Mouse (Mus musculus): ENCODE data around the gene Mgat3. TPM values are rescaled to one million over a fixed set of nuclear protein-coding genes. Genes with fewer than 3 reads are reported as not detected.

The Mgat3 gene
- polyA plus RNA-seq, 1 experiment from 2014 or later: 9.4 TPM

DNA sequence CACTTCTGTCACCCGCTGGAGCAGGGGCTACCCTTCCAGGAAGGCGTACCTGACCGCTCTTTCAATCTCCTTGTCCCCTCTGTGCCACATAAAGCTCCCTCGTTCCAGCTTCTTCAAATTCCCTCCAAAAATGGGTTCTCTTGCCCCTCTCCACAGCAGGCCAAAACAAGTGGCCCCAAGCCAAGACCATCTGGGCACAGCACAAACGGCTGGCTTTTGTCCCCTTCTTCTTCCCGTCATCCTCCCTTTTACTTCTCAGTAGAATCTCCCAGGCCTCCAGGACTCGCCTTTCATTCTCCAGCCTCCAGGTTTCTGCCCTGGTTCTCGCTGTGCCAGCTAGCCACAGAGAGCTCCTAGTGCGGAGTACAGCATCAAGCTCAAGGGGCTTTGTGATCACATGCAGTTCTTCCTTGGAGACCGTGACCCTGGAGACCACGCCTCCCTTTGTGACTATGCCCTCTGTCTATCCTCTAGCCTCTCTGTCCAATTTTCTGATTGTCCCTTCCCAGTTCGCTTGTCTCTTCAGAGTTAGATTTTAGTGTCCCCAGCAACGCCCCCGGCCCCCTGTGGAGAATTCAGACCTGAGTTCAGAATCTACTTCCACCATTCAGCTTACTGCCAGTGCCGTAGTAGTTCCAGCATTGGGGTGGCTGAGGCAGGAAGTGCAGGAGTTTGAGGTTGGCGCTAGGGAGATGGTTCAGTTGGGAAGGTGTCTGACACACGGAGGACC is 54.7 kb downstream of the Mgat3 start:
- no peak overlapping the region for H3K4me3 ChIP-seq (ENCODE audit: low read length)
- 76% methylated on average over 17 of the region's 17 CpGs for WGBS
- no peaks in the 10 kb centered on the region for H3K36me3 ChIP-seq (ENCODE audit: insufficient read depth, low read length)

DNA sequence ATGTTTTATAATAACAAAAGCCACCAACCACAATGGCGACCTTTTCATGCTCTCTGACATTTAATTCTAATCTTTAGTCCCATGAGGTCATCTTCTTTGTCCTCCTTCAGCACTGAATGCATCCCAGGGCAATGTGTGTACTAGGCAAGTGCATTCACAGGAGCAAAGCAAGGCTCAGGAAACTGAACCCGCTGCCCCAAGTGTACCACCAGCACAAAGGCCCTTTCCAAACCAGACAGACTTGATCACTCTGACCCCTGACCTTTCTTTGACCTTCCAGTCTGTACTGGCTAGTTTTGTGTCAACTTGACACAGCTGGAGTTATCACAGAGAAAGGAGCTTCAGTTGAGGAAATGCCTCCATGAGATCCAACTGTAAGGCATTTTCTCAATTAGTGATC is 58.8 kb downstream of the Mgat3 start:
- Histone ChIP-seq H3K27ac (ENCODE audit: low read length) (no peak overlapping the region), H3K36me3 (ENCODE audit: insufficient read depth, low read length) (peaks cover 15% of the 10 kb centered on the region), H3K9ac (replicated peaks; ENCODE audit: low read length) (no peak overlapping the region), H3K4me2 (replicated peaks; ENCODE audit: low read depth, low read length) (no peak overlapping the region), H3K27me3 (ENCODE audit: insufficient read depth, low read length) (no peaks in the 10 kb centered on the region), H3K4me3 (ENCODE audit: low read length) (no peak overlapping the region), H3K9me3 (ENCODE audit: low read length) (no peaks in the 10 kb centered on the region), H3K4me1 (ENCODE audit: insufficient read depth, low read length) (peaks cover 14% of the 10 kb centered on the region)
- ATAC-seq (ENCODE audit: low FRiP score, low TSS enrichment): no peak
- WGBS: 73% methylated on average over 2 of the region's 2 CpGs

More for the DNA sequence above, 54.7 kb downstream of the Mgat3 start:
- Histone ChIP-seq H3K4me2 (replicated peaks; ENCODE audit: low read depth, low read length) (no peak overlapping the region), H3K9ac (replicated peaks; ENCODE audit: low read length) (no peak overlapping the region), H3K9me3 (ENCODE audit: low read length) (no peaks in the 10 kb centered on the region), H3K27me3 (ENCODE audit: insufficient read depth, low read length) (no peaks in the 10 kb centered on the region), H3K27ac (ENCODE audit: low read length) (no peak overlapping the region), H3K4me1 (ENCODE audit: insufficient read depth, low read length) (peaks cover 3% of the 10 kb centered on the region; the same call in 1 of the 2 replicates)
- ATAC-seq (ENCODE audit: low FRiP score, low TSS enrichment): no peak

DNA sequence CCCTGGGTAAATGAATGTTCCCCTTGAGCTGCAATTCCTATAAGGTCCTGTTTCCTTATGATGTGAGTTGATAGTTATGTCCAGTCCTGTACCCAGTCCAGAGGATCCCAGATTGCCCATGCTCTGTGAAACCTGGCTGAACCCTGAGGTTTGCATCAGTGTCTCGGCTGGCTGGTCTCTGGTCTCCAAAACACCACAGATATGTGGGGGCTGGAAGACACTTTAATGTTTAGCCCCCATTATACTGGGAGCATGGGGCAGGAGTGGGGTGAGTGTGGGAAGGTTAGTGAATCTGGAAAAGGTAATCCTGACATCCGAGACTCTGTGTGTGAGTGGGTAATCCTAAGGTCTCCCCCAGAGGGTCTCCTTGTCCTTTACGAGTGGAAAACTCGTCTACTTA is 59.5 kb downstream of the Mgat3 start:
- H3K4me1 ChIP-seq (ENCODE audit: insufficient read depth, low read length): peaks cover 14% of the 10 kb centered on the region
- H3K4me2 ChIP-seq (replicated peaks; ENCODE audit: low read depth, low read length): peak overlapping the region; percentile 52
- no peak overlapping the region for H3K4me3 ChIP-seq (ENCODE audit: low read length)
- 41% methylated on average over 4 of the region's 4 CpGs for WGBS
- H3K9ac ChIP-seq (replicated peaks; ENCODE audit: low read length): peak overlapping the region; percentile 83
- no peak for ATAC-seq (ENCODE audit: low FRiP score, low TSS enrichment)
- peak overlapping the region; percentile 86 for H3K27ac ChIP-seq (ENCODE audit: low read length)
- no peaks in the 10 kb centered on the region for H3K27me3 ChIP-seq (ENCODE audit: insufficient read depth, low read length)
- H3K9me3 ChIP-seq (ENCODE audit: low read length): no peaks in the 10 kb centered on the region
- peaks cover 21% of the 10 kb centered on the region for H3K36me3 ChIP-seq (ENCODE audit: insufficient read depth, low read length)

DNA sequence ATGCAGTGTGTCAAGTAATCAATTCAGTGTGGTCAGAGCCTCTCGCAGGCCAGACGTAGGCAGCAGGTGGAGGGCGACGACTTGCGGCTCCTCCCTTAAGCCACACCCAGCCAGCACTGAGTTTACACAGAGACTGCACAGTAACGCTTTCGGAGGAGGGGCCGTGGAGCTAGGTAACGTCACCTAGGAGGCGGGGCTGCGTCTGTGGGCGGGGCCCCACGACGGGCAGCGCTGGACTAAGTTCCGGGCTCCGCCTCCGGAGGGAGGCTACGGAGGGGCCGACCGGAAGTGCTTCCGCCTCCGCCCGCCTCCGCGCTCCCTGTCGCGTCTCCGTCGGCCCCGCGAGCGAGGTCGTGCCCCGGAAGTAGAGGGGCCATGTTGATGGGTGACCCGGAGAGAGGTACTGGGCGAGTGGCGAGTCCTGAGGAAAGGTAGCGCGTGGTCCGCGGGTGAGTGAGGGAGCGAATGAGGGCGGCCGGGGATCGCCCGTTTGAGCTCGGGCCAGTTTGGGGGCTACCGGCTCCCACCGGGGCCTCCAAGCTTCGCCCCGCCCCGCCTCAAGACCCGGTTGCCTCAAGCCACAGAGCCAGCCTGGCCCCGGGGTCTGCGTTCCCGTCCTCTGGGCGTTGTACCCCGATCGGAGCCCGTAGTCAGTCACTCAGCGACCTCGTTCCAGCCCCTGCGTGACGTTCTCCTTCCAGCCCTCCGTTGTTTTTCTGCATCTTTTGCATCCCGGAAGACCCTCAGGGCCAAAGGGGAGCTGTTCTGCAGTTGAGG is 60.4 kb downstream of the Mgat3 start, which contains the start of gene Mief1:
Mief1 (plus strand) TSS at position 286 of the 777 bp plus-strand sequence.
- H3K36me3 ChIP-seq (ENCODE audit: insufficient read depth, low read length): peaks cover 30% of the 10 kb centered on the region
- H3K27ac ChIP-seq (ENCODE audit: low read length): peak within 1 kb of the TSS; percentile 86
- H3K27me3 ChIP-seq (ENCODE audit: insufficient read depth, low read length): no peaks in the 10 kb centered on the region
- no peaks in the 10 kb centered on the region for H3K9me3 ChIP-seq (ENCODE audit: low read length)
- WGBS: under 1% methylated on average over 67 of the region's 67 CpGs
- peak within 1 kb of the TSS; percentile 67 for H3K4me2 ChIP-seq (replicated peaks; ENCODE audit: low read depth, low read length)
- ATAC-seq (ENCODE audit: low FRiP score, low TSS enrichment): peak; percentile 98
- H3K4me3 ChIP-seq (ENCODE audit: low read length): peak within 1 kb of the TSS; percentile 95
- H3K4me1 ChIP-seq (ENCODE audit: insufficient read depth, low read length): peaks cover 14% of the 10 kb centered on the region
- peak within 1 kb of the TSS; percentile 83 for H3K9ac ChIP-seq (replicated peaks; ENCODE audit: low read length)

DNA sequence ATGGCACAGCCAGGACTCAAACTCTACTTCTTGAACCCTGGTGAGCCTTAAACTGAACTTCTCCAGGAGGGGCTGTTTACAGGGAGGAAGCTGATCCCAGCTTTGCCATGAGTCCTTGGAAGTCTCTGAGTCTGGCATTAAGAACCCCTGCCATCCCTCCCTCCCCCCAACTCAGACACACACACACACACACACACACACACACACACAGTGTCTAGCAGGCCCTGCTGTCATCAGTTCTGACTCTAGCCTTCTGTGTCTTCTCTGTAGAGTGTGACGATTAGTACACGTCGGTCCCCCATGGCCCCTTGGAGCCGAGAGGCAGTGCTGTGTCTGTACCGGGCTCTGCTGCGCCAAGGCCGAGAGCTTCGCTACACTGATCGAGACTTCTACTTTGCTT is 62.0 kb downstream of the Mgat3 start, which contains the start of gene AC140267.1:
AC140267.1 (plus strand) TSS at position 301 of the 400 bp plus-strand sequence.
- Histone ChIP-seq H3K36me3 (ENCODE audit: insufficient read depth, low read length) (peaks cover 38% of the 10 kb centered on the region), H3K4me3 (ENCODE audit: low read length) (peak within 1 kb of the TSS; percentile 95), H3K9ac (replicated peaks; ENCODE audit: low read length) (peak within 1 kb of the TSS; percentile 83), H3K4me1 (ENCODE audit: insufficient read depth, low read length) (peaks cover 14% of the 10 kb centered on the region), H3K9me3 (ENCODE audit: low read length) (no peaks in the 10 kb centered on the region), H3K4me2 (replicated peaks; ENCODE audit: low read depth, low read length) (peak within 1 kb of the TSS; percentile 67), H3K27me3 (ENCODE audit: insufficient read depth, low read length) (no peaks in the 10 kb centered on the region), H3K27ac (ENCODE audit: low read length) (no peak within 1 kb of the TSS)
- 95% methylated on average over 9 of the region's 9 CpGs for WGBS
- ATAC-seq (ENCODE audit: low FRiP score, low TSS enrichment): no peak

DNA sequence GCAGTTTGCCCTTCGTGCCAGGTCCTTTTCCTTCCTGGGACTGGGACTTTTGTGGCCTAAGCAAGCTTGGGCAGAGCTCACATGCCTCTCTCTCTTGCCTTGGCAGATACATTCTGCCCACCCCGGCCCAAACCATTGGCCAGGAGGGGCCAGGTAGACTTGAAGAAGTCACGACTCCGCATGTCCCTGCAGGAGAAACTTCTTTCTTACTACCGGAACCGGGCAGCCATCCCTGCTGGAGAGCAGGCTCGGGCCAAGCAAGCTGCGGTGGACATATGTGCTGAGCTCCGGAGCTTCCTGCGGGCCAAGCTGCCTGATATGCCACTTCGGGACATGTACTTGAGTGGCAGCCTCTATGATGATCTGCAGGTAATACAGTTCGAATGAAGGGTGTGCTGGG is 74.6 kb downstream of the Mgat3 start:
- no peak overlapping the region for H3K27ac ChIP-seq (ENCODE audit: low read length)
- H3K36me3 ChIP-seq (ENCODE audit: insufficient read depth, low read length): peaks cover 74% of the 10 kb centered on the region
- H3K9me3 ChIP-seq (ENCODE audit: low read length): no peaks in the 10 kb centered on the region
- WGBS: 94% methylated on average over 12 of the region's 12 CpGs
- H3K4me2 ChIP-seq (replicated peaks; ENCODE audit: low read depth, low read length): no peak overlapping the region
- H3K4me1 ChIP-seq (ENCODE audit: insufficient read depth, low read length): peaks cover 5% of the 10 kb centered on the region
- ATAC-seq (ENCODE audit: low FRiP score, low TSS enrichment): no peak
- no peaks in the 10 kb centered on the region for H3K27me3 ChIP-seq (ENCODE audit: insufficient read depth, low read length)
- H3K9ac ChIP-seq (replicated peaks; ENCODE audit: low read length): no peak overlapping the region
- H3K4me3 ChIP-seq (ENCODE audit: low read length): no peak overlapping the region

DNA sequence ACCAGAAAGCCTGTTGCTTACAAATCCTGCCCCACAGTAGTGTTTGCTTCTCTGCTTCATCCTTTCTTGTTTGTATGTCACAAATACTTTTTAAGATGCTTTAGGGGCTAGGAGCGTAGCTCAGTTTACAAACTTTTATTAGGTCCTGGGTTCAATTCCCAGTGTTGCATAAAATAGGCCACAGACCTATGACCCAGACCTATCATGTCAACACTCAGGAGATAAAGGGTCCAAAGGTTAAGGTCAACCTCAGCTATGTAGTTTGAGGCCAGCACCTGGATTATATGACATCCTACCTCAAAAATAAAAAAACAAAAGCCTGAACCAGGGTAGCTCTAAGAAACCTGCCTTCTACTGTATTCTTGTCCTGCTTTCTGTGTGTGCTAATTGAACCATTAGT is 75.1 kb downstream of the Mgat3 start:
- Histone ChIP-seq H3K4me2 (replicated peaks; ENCODE audit: low read depth, low read length) (no peak overlapping the region), H3K27ac (ENCODE audit: low read length) (no peak overlapping the region), H3K4me3 (ENCODE audit: low read length) (no peak overlapping the region), H3K27me3 (ENCODE audit: insufficient read depth, low read length) (no peaks in the 10 kb centered on the region), H3K36me3 (ENCODE audit: insufficient read depth, low read length) (peaks cover 70% of the 10 kb centered on the region), H3K4me1 (ENCODE audit: insufficient read depth, low read length) (peaks cover 10% of the 10 kb centered on the region), H3K9me3 (ENCODE audit: low read length) (no peaks in the 10 kb centered on the region), H3K9ac (replicated peaks; ENCODE audit: low read length) (no peak overlapping the region)
- WGBS: 97% methylated on average over 1 of the region's 1 CpGs
- no peak for ATAC-seq (ENCODE audit: low FRiP score, low TSS enrichment)

DNA sequence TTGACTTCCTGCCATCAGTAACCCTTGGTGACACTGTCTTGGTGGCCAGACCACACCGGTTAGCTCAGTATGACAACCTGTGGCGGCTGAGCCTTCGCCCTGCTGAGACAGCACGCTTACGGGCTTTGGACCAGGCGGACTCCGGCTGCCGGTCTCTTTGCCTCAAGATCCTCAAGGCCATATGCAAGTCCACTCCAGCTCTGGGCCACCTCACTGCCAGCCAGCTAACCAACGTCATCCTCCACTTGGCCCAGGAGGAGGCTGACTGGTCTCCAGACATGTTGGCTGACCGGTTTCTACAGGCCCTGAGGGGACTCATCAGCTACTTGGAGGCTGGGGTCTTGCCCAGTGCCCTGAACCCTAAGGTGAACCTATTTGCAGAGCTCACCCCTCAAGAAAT is 76.2 kb downstream of the Mgat3 start:
- Histone ChIP-seq H3K4me1 (ENCODE audit: insufficient read depth, low read length) (peaks cover 18% of the 10 kb centered on the region), H3K36me3 (ENCODE audit: insufficient read depth, low read length) (peaks cover 65% of the 10 kb centered on the region), H3K27ac (ENCODE audit: low read length) (no peak overlapping the region), H3K4me3 (ENCODE audit: low read length) (no peak overlapping the region), H3K4me2 (replicated peaks; ENCODE audit: low read depth, low read length) (no peak overlapping the region), H3K9me3 (ENCODE audit: low read length) (no peaks in the 10 kb centered on the region), H3K9ac (replicated peaks; ENCODE audit: low read length) (no peak overlapping the region), H3K27me3 (ENCODE audit: insufficient read depth, low read length) (no peaks in the 10 kb centered on the region)
- 93% methylated on average over 10 of the region's 10 CpGs for WGBS
- no peak for ATAC-seq (ENCODE audit: low FRiP score, low TSS enrichment)

DNA sequence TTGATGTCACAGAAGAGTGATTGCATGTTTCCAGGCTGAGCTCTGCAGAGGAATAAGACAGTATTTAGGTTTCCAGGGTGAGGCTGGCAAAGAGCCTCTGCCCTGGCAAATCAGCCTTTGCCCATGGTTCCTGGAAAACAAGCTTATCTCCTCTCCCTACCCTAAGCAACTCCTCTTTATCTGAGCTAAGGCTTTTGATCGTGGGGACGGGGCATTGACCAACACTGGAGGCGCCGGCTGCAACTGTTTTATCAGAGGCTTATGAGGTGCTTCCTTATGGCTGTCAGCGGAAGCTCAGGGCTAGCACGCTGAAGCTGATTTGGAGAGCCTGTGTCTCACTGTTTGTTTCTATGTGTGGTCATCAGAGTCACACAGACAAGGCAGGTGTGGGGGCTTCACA is 77.1 kb downstream of the Mgat3 start:
- Histone ChIP-seq H3K4me2 (replicated peaks; ENCODE audit: low read depth, low read length) (no peak overlapping the region), H3K27ac (ENCODE audit: low read length) (no peak overlapping the region), H3K9ac (replicated peaks; ENCODE audit: low read length) (no peak overlapping the region), H3K4me3 (ENCODE audit: low read length) (no peak overlapping the region), H3K9me3 (ENCODE audit: low read length) (no peaks in the 10 kb centered on the region), H3K4me1 (ENCODE audit: insufficient read depth, low read length) (peaks cover 18% of the 10 kb centered on the region), H3K36me3 (ENCODE audit: insufficient read depth, low read length) (peaks cover 59% of the 10 kb centered on the region), H3K27me3 (ENCODE audit: insufficient read depth, low read length) (no peaks in the 10 kb centered on the region)
- no peak for ATAC-seq (ENCODE audit: low FRiP score, low TSS enrichment)
- WGBS: 93% methylated on average over 6 of the region's 6 CpGs

DNA sequence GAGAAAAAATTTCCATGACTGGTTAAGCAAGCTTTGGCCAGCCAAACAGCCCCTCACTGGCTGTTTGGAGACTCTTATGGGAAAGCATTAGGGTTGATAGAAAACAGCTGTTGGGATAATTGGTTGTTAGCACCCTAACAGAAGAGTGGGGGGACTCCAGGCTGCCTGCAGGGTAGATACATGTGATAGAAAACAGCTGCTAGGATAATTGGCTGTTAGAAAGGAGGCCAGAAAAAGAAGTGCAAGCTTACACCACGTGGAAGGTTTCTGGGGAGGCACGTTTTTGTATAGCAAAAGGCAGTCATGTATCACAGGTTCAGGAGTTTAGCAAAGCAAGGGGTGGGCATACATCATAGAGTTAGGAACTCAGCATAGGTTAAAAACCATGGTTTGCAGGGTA is 80.0 kb downstream of the Mgat3 start:
- Histone ChIP-seq H3K27me3 (ENCODE audit: insufficient read depth, low read length) (no peaks in the 10 kb centered on the region), H3K4me2 (replicated peaks; ENCODE audit: low read depth, low read length) (no peak overlapping the region), H3K9me3 (ENCODE audit: low read length) (no peaks in the 10 kb centered on the region), H3K9ac (replicated peaks; ENCODE audit: low read length) (0 out of 2 replicates have a peak overlapping the region, but pooled peaks have one; percentile 0), H3K36me3 (ENCODE audit: insufficient read depth, low read length) (peaks cover 56% of the 10 kb centered on the region), H3K4me1 (ENCODE audit: insufficient read depth, low read length) (peaks cover 31% of the 10 kb centered on the region), H3K4me3 (ENCODE audit: low read length) (no peak overlapping the region), H3K27ac (ENCODE audit: low read length) (peak overlapping the region; percentile 99)
- WGBS: 10% methylated on average over 2 of the region's 2 CpGs
- no peak for ATAC-seq (ENCODE audit: low FRiP score, low TSS enrichment)
